Comparison of ENCODE assay signal across 14 mouse cellular contexts in the genomic region with DNA sequence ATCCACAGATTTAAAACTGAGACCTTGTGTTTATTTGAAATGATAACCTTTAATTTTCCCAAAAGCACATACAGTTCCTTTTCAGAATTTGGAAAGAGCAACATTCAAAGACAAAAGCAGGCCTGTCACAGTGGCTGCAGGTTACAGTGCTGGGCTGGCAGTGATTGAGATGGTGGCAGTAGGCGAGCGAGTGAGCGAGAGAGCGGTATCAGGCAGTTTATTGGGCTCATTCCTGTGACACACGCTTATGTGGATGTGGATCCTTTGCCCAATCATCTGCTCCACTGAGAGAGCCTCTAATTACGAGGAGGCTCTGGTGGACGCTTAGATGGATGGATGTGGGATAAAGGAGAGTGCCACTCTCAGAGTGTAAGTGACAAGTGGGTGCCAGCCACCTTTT.
"Had no signal": no experiment of that assay in that cellular context is flagged by ENCODE, and none has a peak within 500 bp of the region (broad histone marks: within the 10 kb centered on the region; RNA-seq: fewer than 3 reads in every experiment).

No protein-coding gene starts in this region.

- H3K27me3 ChIP-seq: limb, embryonic 12.5 days; liver, embryonic 13.5 days; lung, embryonic 15.5 days; megakaryocyte, embryonic 14.5 days; midbrain, embryonic 12.5 days had no signal

- H3K9ac ChIP-seq: limb, embryonic 12.5 days; liver, embryonic 13.5 days; liver, postnatal 0 days; lung, embryonic 15.5 days; midbrain, embryonic 12.5 days had no signal

- DNase-seq: kidney, postnatal 10 days; kidney, postnatal 4 days; liver; liver, embryonic 13.5 days; liver, postnatal 0 days; lung, postnatal 14 days; right cerebral cortex, adult 18-20 months; right cerebral cortex, postnatal 25 days; thymus, postnatal 4 days had no signal

- H3K9me3 ChIP-seq: limb, embryonic 12.5 days; liver, embryonic 13.5 days; lung, embryonic 15.5 days; megakaryocyte, embryonic 14.5 days; midbrain, embryonic 12.5 days had no signal

- H3K27ac ChIP-seq: limb, embryonic 12.5 days; liver, embryonic 13.5 days; lung, embryonic 15.5 days; macrophage; midbrain, embryonic 12.5 days had no signal

- H3K4me1 ChIP-seq: limb, embryonic 12.5 days; liver, embryonic 13.5 days; lung, embryonic 15.5 days; midbrain, embryonic 12.5 days had no signal

- H3K4me2 ChIP-seq: limb, embryonic 12.5 days; liver, embryonic 13.5 days; lung, embryonic 15.5 days; midbrain, embryonic 12.5 days had no signal

- H3K4me3 ChIP-seq: limb, embryonic 12.5 days; liver, embryonic 13.5 days; lung, embryonic 15.5 days; megakaryocyte, embryonic 14.5 days; midbrain, embryonic 12.5 days had no signal

- ATAC-seq: liver, postnatal 0 days had no signal
